Mouse (Mus musculus) mature B cell (primary cell): Measurements from ENCODE around the gene Gnl3l.

Experiments used
- in situ Hi-C: fragments of 300-500 bp; cut with MboI; formaldehyde crosslinking; loops from 2 replicates; pipeline ENCODE4 v1.14.3; 2019

Gnl3l gene

DNA sequence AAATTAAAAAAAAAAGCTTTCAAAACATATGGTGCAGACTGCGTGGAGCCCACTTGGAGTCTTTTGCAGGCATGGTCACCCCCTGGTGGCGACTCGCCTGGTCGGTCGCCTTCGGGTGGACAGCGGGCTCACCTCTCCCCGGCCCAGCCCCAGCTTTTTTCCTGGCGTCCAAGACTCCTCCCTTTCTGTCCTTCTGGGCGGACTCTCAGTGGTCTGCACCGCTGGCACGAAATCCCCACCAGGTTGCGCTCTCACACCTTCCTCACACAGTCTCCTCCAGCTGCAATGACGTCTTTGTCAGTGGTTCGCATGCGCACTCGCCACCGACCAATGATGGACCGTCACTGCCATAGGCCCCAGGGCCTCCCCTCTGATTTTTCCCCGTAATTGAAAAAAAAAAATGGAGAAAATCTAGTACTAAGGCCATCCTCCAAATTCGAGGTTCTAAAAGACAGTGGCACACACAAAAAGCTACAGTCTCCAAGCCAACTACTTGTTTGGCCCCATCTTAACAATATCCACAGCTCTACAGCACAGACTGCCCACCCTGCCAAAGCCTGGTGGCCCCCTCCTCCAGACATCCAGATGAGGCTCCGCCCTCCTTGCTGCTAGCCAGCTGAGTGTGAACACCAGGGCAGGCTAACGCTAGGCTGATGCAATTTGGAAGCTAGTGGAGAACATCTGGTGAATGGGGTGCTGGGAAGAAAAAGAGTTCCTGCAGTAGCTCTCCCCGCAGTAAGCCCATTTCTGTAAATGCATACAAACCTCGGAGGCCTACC is 60.4 kb downstream of the Gnl3l start:
- in situ Hi-C loops, result no loop called here

- in situ Hi-C loops, result no loop called here
These were observed 61.1 kb downstream of the Gnl3l start for GRCm38 (mm10) chrX:150956016-150956415.

GRCm38 (mm10) chrX:150955441-150955840 is 61.7 kb downstream of the Gnl3l start:
- in situ Hi-C loops, result no loop called here

DNA sequence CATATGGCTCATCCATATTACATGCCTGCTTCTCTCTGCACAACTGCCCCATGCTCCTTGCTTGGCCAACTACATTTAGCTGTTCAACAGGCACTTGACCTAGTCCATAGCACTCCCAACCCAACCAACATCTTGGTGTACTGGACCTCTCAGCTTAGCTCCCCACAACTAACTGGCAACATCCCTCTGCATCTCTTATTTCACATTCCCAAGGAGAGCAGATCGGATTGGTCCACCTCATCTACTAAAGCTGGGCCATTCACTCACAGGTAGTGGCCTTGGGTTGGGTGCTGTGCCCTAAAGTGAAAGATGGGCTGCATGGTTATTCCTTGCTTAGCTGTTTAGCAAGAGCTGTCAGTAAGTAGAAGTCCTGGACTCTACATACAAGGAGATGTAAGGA is 62.4 kb downstream of the Gnl3l start:
- in situ Hi-C loops, result no loop called here
